Mouse (Mus musculus): Measurements from ENCODE around the gene Zfp382. TPM values are rescaled to one million over a fixed set of nuclear protein-coding genes. Genes with fewer than 3 reads are reported as not detected.
A peak's percentile ranks its signal among the peaks of the same experiment; 100 is the strongest.
"Not testable (repeated sequence)": the region's sequence is repeated elsewhere in the genome, so short reads cannot be mapped to it uniquely, and the experiment has no call there.

Gene Zfp382
- polyA plus RNA-seq, 1 experiment from 2014 or later = 13.1 TPM

DNA sequence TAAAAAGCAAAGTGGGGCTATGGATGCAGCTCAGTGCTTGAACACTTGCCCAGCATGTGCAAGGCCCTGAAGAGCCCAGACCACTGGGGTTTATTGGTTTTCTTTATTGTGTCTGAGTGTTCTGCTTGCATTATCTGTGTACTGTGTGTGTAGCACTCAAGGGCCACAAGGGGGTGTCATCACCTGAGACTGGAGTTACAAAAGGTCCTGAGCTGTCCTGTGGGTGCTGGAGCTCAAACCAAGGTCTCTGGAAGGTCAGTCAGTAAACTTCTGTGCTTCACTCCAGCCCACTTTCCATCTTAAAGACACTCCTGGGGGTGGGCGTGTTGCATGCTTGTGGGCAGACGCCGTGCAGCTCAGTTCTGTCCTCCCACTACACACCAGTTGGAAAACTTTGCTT lies 33.8 kb downstream of the Zfp382 start:
- 98% methylated on average over 3 of the region's 3 CpGs for WGBS
- H3K27me3 ChIP-seq = no peaks in the 10 kb centered on the region
- no peaks in the 10 kb centered on the region for H3K4me1 ChIP-seq
- H3K9ac ChIP-seq = no peak overlapping the region
- ATAC-seq (ENCODE audit: insufficient number of reproducible peaks, insufficient read depth, low FRiP score, low TSS enrichment) = no peak
- H3K27ac ChIP-seq = no peak overlapping the region
- peaks cover 66% of the 10 kb centered on the region for H3K36me3 ChIP-seq
- no peak overlapping the region for H3K4me2 ChIP-seq (replicated peaks)
- no peak overlapping the region for H3K4me3 ChIP-seq
- H3K9me3 ChIP-seq = peaks cover 77% of the 10 kb centered on the region

DNA sequence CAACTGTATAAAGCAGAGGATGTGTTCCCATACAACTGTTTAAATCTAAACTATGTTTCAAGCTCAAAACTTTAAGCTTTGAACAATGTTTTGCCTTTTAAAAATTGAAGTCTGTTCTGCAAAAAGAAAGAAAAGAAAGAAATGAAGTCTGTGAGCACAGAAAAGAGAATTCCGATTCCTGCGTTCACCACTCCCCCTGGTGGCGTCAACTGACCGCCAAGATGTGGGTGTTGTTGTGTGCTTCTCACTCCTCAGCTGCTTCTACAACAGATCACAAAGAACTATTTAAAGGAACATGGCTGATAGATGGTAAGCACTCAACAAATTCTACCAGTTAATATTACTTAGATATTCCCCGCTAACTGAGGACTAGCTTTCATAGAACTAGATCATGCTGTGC lies 41.4 kb downstream of the Zfp382 start:
- H3K9ac ChIP-seq = no peak overlapping the region
- H3K36me3 ChIP-seq = peaks cover 88% of the 10 kb centered on the region
- peaks cover 85% of the 10 kb centered on the region for H3K9me3 ChIP-seq
- 97% methylated on average over 5 of the region's 5 CpGs for WGBS
- no peak overlapping the region for H3K4me2 ChIP-seq (replicated peaks)
- no peaks in the 10 kb centered on the region for H3K27me3 ChIP-seq
- no peak overlapping the region for H3K27ac ChIP-seq
- no peak overlapping the region for H3K4me3 ChIP-seq
- H3K4me1 ChIP-seq = no peaks in the 10 kb centered on the region
- ATAC-seq (ENCODE audit: insufficient number of reproducible peaks, insufficient read depth, low FRiP score, low TSS enrichment) = no peak

DNA sequence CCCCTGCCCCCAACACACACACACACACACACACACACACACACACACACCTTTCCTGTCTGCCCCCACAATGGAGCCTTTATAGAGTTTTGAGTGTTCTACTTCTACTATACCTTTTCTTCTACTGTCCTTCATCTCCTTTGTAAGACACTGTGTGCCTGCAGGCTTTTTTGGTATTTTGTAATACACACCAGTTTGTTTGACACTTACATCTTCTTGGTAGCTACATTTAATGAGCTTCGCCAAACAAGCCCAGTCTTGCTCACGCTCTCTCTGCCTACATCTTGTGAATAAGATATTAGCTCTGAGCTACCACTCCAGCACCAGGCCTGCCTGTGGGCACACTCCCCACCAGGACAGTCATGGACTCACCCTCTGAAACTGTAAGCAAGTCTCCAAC lies 43.0 kb downstream of the Zfp382 start:
- no peak for ATAC-seq (ENCODE audit: insufficient number of reproducible peaks, insufficient read depth, low FRiP score, low TSS enrichment)
- Histone ChIP-seq H3K27ac (no peak overlapping the region), H3K9ac (no peak overlapping the region), H3K4me1 (no peaks in the 10 kb centered on the region), H3K4me2 (replicated peaks) (no peak overlapping the region), H3K36me3 (peaks cover 72% of the 10 kb centered on the region), H3K4me3 (no peak overlapping the region), H3K27me3 (no peaks in the 10 kb centered on the region), H3K9me3 (peaks cover 69% of the 10 kb centered on the region)
- WGBS = 97% methylated on average over 2 of the region's 2 CpGs

DNA sequence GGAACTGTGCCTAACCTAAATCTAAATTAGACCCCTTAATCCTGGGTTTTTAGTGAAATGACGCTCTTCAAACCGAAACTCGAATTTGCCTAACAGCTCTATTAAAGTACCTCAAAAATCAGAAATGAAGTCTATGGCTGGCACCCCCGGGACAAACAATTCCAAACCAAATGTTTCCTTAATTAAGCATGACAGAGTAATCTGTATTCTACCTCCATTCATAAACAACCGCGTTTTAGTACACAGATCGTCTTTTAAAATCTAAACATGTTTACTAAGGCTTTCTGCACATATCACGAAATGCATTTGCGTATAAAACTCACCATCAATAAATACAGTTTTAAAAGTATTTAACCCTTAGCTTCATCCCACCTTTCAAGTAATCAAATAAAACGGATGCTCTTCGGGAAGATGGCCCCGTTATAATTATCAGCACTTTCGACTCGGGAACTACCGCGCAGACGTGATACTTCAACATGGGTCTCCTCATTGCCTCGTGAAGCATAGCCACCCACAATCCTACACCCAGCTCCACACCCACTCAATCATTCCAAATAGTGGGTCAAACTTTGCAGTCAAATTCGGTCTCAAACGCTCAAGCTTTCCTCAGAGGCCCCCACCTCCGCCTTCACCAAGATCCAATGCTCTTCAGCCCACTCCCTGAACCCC lies 47.3 kb downstream of the Zfp382 start:
- Histone ChIP-seq H3K4me2 (replicated peaks) (peak overlapping the region; percentile 74), H3K4me3 (peak overlapping the region; percentile 69), H3K9ac (peak overlapping the region; percentile 80), H3K27me3 (no peaks in the 10 kb centered on the region), H3K27ac (peak overlapping the region; percentile 92), H3K9me3 (peaks cover 30% of the 10 kb centered on the region), H3K36me3 (peaks cover 31% of the 10 kb centered on the region), H3K4me1 (peaks cover 7% of the 10 kb centered on the region)
- ATAC-seq (ENCODE audit: insufficient number of reproducible peaks, insufficient read depth, low FRiP score, low TSS enrichment) = no peak; the same call in 1 of the 2 replicates
- 2% methylated on average over 21 of the region's 21 CpGs for WGBS

DNA sequence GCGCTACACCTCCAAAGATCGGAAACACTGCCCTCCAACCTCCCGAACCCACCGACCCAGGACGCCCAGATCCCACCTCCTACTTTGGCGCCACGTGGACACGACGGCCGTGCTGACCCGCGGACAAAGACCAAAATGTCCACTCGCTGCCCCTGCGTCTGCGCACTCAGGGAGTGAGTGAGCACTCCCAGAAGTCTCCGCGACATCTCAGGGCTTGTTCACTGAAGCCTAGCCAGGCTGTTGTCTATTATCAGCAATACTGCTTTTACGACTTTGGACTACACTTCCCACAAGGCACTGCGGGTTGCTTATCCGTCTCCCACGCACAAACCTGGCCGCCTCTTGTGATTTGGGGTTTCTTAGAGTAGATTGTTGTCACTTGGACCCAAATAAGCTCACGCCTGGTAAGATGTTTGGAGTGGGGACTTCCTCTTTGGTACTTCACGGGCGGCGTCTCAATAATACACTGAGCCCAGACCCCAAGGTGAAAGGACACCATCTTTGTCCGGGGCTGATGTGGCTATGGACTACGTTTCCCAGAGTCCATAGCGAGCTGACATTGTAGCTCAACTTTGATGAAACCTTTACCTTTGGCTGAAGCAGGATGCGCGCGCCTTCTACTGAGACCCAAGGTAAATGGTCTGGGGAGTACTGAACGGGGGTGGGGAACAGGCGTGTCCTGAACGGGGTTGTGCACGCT lies 48.0 kb downstream of the Zfp382 start, which contains the start of gene Zfp146:
Gene Zfp146, minus strand, starts transcription at position 168 of the 700 bp plus-strand sequence.
- ATAC-seq (ENCODE audit: insufficient number of reproducible peaks, insufficient read depth, low FRiP score, low TSS enrichment) = peak; percentile 94

DNA sequence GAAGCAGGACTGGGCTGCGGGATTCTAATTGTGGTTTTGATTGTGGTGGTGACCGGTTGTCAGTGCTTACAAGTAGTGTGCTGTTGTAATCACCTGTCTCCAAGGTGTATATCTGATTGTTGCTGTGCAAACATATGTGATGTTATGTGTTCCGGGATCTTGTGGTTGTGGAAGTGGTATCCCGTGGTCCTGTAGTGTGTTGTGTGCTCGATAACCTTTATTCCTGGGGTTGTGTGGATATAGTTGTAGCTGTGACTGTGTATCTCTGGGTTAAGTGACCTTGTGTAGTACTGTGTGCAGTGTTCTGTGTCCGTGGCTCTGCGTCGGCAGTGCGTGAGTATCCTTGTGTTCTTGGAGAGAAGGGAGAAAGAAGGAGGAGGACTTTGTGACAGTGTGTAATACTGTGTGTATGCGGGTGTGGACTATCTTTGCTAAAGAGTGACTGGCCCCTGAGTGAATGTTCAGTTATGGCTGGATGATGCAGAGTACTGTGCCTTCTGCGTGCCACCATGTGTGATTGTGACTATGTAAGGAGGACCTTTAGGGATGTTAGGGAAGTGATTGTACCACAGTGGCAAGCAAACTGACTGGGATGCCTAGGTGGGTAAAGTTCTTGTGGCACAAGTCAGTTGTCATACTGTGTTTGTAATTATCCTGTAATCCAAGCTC lies 48.7 kb downstream of the Zfp382 start:
- Histone ChIP-seq H3K9me3 (peaks cover 18% of the 10 kb centered on the region), H3K27ac (peak overlapping the region; percentile 63; the same call in 1 of the 2 replicates), H3K4me1 (peaks cover 7% of the 10 kb centered on the region), H3K4me2 (replicated peaks) (peak overlapping the region; percentile 74), H3K36me3 (peaks cover 19% of the 10 kb centered on the region), H3K27me3 (no peaks in the 10 kb centered on the region), H3K9ac (peak overlapping the region; percentile 80), H3K4me3 (peak overlapping the region; percentile 69)
- 26% methylated on average over 11 of the region's 11 CpGs for WGBS
- ATAC-seq (ENCODE audit: insufficient number of reproducible peaks, insufficient read depth, low FRiP score, low TSS enrichment) = no peak

More for the DNA sequence above, 48.0 kb downstream of the Zfp382 start, which contains the start of gene Zfp146:
- WGBS = under 1% methylated on average over 36 of the region's 36 CpGs
- no peaks in the 10 kb centered on the region for H3K27me3 ChIP-seq
- H3K4me2 ChIP-seq (replicated peaks) = peak within 1 kb of the TSS; percentile 74
- peaks cover 26% of the 10 kb centered on the region for H3K36me3 ChIP-seq
- peak within 1 kb of the TSS; percentile 69 for H3K4me3 ChIP-seq
- peaks cover 7% of the 10 kb centered on the region for H3K4me1 ChIP-seq
- peaks cover 25% of the 10 kb centered on the region for H3K9me3 ChIP-seq
- H3K9ac ChIP-seq = peak within 1 kb of the TSS; percentile 80
- peak within 1 kb of the TSS; percentile 92 for H3K27ac ChIP-seq

DNA sequence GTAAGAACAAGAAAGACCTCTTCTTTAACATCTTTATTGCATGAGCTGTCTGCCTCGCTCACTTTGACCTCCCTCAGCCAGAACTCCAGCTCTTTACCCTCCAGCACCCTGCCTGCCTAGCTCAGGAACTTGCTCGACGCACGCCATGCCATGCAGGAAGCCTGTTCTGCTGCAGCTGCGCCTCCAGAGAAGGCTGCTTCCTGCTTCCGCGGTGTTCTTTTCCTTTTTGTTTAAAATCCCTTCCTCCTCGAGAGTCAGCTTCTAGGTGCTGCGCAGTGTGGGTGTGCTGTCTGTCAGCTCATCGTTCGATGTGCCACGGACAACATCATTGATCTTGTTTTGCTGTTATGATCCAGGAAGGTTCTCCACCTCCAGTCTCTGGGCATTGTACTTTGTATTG lies 54.7 kb downstream of the Zfp382 start:
- Histone ChIP-seq H3K9me3 (no peaks in the 10 kb centered on the region), H3K4me2 (replicated peaks) (no peak overlapping the region), H3K4me1 (no peaks in the 10 kb centered on the region), H3K36me3 (peaks cover 21% of the 10 kb centered on the region), H3K4me3 (no peak overlapping the region), H3K9ac (no peak overlapping the region), H3K27me3 (no peaks in the 10 kb centered on the region), H3K27ac (no peak overlapping the region)
- 87% methylated on average over 12 of the region's 12 CpGs for WGBS
- no peak for ATAC-seq (ENCODE audit: insufficient number of reproducible peaks, insufficient read depth, low FRiP score, low TSS enrichment)

DNA sequence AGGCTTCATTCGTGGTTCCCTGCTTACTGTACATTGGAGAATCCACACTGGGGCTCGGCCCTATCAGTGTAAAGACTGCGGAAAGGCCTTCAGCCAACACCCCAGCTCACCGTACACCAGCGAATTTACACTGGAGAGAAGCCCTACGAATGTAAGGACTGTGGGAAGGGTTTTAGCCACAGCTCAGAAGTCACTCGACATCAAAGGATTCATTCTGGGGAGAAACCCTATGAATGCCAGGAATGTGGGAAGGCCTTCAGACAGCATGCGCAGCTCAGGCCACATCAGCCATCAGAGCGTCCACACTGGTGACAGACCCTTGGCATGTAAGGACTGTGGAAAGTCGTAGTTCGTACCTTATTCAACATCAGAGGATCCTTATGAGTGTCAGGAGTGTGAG lies 56.5 kb downstream of the Zfp382 start:
- 82% methylated on average over 11 of the region's 11 CpGs for WGBS
- Histone ChIP-seq H3K4me3 (no peak overlapping the region), H3K4me1 (no peaks in the 10 kb centered on the region), H3K4me2 (replicated peaks) (no peak overlapping the region), H3K9ac (no peak overlapping the region), H3K9me3 (no peaks in the 10 kb centered on the region), H3K36me3 (peaks cover 21% of the 10 kb centered on the region), H3K27me3 (no peaks in the 10 kb centered on the region), H3K27ac (no peak overlapping the region)
- ATAC-seq (ENCODE audit: insufficient number of reproducible peaks, insufficient read depth, low FRiP score, low TSS enrichment) = no peak

DNA sequence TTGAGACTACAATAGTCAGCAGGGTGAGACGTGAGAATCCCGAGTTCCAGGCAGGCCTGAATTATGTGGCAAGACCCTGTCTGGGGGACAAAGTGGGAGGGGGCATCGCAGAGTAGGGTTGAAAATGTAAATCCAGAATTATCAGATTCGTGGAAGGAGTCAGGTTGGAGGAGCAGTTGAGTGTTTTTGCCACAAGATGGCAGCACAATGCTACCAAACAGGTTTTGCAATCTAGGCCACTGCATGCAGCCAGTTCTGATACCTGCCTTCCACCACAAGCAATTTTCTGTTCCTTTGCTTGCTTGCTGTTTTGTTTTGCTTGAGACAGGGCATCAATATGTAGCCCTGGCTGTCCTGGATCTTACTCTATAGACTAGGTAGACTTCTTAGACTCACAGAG lies 59.6 kb downstream of the Zfp382 start:
- Histone ChIP-seq H3K27ac (no peak overlapping the region), H3K4me2 (replicated peaks) (no peak overlapping the region), H3K36me3 (peaks cover 25% of the 10 kb centered on the region), H3K4me1 (peaks cover 9% of the 10 kb centered on the region), H3K27me3 (no peaks in the 10 kb centered on the region), H3K9ac (no peak overlapping the region), H3K4me3 (no peak overlapping the region), H3K9me3 (no peaks in the 10 kb centered on the region)
- no peak for ATAC-seq (ENCODE audit: insufficient number of reproducible peaks, insufficient read depth, low FRiP score, low TSS enrichment)
- 6% methylated on average over 4 of the region's 4 CpGs for WGBS

DNA sequence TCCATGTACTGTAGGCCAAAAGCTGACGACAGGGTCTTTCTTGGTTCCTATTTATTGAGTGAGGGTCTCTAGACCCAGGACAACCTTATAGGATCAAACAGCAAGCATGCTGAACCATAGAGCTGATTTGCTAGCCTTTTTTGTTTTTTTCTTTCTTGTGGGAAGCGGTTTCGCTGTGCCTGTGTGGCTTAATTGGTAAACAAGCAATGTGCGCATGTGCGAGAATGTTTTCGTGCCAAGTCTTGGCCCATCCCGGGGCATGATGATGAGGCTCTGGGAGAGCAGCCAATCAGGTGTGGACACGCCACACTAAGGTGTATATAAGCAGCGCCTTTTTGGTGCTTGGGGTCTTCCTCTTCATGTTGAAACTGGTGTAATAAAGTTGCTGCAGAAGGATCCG lies 60.2 kb downstream of the Zfp382 start:
- 91% methylated on average over 10 of the region's 10 CpGs for WGBS
- ATAC-seq (ENCODE audit: insufficient number of reproducible peaks, insufficient read depth, low FRiP score, low TSS enrichment); H3K27me3 ChIP-seq: not testable (repeated sequence)

DNA sequence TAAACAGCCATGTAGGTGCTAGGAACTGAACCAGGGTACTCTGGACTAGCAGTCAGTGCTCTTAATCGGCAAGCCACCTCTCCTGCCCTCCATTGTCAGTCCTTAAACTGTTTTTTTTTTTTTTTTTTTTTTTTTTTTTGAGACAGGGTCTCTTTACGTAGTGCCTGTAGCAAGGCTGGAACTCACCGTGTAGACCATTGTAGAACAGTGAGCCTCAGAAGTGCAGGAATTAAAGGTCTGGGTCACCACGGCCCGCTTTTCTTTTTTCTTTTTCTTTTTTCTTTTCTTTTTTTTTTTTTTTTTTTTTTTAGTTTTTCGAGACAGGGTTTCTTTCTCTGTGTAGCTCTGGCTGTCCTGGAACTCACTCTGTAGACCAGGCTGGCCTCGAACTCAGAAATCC lies 61.4 kb downstream of the Zfp382 start:
- H3K4me2 ChIP-seq (replicated peaks); ATAC-seq (ENCODE audit: insufficient number of reproducible peaks, insufficient read depth, low FRiP score, low TSS enrichment); H3K4me1 ChIP-seq; H3K27me3 ChIP-seq; H3K9ac ChIP-seq; H3K9me3 ChIP-seq; H3K4me3 ChIP-seq; H3K27ac ChIP-seq: not testable (repeated sequence)
- WGBS = 75% methylated on average over 7 of the region's 7 CpGs
- peaks cover 37% of the 10 kb centered on the region for H3K36me3 ChIP-seq

More for the DNA sequence above, 60.2 kb downstream of the Zfp382 start:
- H3K36me3 ChIP-seq = peaks cover 31% of the 10 kb centered on the region
- H3K27ac ChIP-seq; H3K4me1 ChIP-seq; H3K9ac ChIP-seq; H3K4me2 ChIP-seq (replicated peaks); H3K9me3 ChIP-seq; H3K4me3 ChIP-seq: not testable (repeated sequence)
